Mouse (Mus musculus): ENCODE measurements around the gene Sars. TPM values are rescaled to one million over a fixed set of nuclear protein-coding genes. Genes with fewer than 3 reads are reported as not detected.
A peak's percentile ranks its signal among the peaks of the same experiment; 100 is the strongest.

The Sars gene
- polyA plus RNA-seq, 1 experiment: 228 TPM

DNA sequence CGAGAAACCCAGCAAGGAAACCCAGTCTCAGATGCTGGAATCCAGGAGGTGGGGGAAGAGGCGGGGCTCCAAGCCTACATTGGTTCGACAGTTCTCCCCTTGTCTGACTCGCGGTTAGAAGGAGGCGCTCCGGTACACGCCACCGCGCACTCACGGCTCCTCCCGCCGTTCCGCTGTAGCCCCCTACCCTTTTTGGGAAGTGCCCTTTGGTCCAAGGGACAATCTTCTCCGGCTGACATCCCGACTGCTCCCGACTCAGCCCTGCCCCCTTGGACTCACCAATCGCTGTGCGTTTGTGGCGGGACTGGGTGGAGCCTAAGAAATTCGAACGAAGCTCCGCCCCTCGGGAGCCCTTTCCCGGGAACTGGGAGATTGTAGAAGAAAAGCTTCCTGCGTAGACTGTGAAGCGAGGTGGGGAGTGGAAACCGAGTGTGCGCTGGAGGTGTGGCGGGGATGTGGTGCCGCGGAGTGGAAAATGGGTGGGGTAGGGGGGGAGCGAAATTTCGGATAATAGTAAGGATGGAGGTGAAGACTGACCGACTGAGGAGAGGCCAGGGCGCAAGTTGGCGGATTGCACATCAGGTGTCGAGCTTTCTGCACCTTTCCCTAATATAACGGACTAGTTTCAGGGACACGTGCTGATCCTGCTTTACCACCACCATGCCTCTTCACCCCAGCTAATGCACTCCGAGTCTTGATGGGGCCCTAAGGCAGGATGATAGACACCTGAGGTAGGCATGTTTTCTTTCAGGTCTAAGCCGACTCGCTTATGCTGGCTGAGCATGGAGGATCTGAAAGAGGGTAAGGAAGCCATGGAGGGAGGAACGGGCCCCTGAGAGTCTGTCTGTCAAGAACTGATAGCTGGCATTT is 61.3 kb downstream of the Sars start, which contains the start of gene Psrc1:
Psrc1 (plus strand) TSS at position 355 of the 870 bp plus-strand sequence.
- WGBS: 2% methylated on average over 44 of the region's 44 CpGs
- DNase-seq: peak; percentile 78 to 81
- H3K27ac ChIP-seq (ENCODE audit: insufficient read depth, low read length): no peak within 1 kb of the TSS

DNA sequence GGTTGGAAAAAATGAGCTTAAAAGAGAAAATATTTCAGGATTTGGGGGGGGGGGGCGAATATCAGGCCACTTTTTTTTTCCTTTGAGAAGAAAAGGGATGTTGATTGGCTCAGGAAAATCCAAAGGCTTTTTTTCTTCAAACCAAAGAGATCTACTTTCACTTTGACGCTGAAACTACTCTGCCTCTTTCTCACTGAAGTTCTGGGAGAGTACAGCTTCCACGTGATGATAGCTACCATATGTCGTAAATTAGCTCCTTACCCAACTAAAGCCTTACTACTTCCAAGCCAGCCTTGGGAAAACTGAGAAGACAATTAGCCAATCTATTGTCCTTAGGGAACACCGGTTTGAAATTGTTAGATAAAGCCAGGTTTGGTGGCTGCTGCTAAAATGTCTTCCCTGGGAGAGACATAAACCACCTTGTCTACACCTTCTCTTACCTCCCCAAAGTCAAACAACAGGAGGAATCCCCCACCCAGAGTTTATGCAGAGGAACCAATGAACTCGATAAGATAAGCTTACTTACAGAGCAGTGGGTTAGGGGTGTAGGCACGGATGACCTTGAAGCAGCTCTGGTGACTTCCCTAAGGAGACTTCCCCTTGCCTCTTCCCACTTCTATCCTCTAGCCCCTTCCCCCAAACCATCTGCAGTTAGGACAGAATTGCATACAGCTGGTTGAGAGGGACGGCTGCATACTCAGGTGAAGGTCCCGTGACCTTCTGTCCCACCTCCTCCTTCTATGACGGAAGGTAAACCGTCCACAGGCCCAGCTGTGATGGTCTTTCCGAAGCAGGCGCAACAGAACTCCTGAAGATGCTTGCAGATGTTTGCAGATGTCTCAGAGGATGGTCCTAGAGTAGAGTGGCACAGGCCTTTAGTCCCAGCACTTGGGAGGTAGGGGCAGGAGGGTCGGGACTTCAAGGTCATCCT is 62.8 kb downstream of the Sars start:
- WGBS: 88% methylated on average over 14 of the region's 14 CpGs
- Histone ChIP-seq H3K27ac (ENCODE audit: insufficient read depth, low read length) (no peak overlapping the region), H3K4me3 (replicated peaks; ENCODE audit: insufficient read depth, low read depth, low read length) (no peak overlapping the region), H3K27me3 (ENCODE audit: control insufficient read depth, insufficient read depth, low read length) (no peaks in the 10 kb centered on the region), H3K4me1 (ENCODE audit: control insufficient read depth, insufficient read depth, low read length) (peaks cover 5% of the 10 kb centered on the region)
- TF ChIP-seq CTCF (IDR thresholded peaks at IDR 0.05; ENCODE audit: borderline replicate concordance, insufficient read depth, low read depth, low read length): no peak
- TF ChIP-seq POLR2A (IDR thresholded peaks at IDR 0.05; ENCODE audit: borderline replicate concordance, insufficient read depth, low read length): no peak
- DNase-seq: no peak

More for the DNA sequence above, 61.3 kb downstream of the Sars start, which contains the start of gene Psrc1:
- Histone ChIP-seq H3K27me3 (ENCODE audit: control insufficient read depth, insufficient read depth, low read length) (no peaks in the 10 kb centered on the region), H3K4me3 (replicated peaks; ENCODE audit: insufficient read depth, low read depth, low read length) (peak within 1 kb of the TSS; percentile 74), H3K4me1 (ENCODE audit: control insufficient read depth, insufficient read depth, low read length) (peaks cover 5% of the 10 kb centered on the region)
- no peak for TF ChIP-seq CTCF (IDR thresholded peaks at IDR 0.05; ENCODE audit: borderline replicate concordance, insufficient read depth, low read depth, low read length)
- no peak for TF ChIP-seq POLR2A (IDR thresholded peaks at IDR 0.05; ENCODE audit: borderline replicate concordance, insufficient read depth, low read length)

DNA sequence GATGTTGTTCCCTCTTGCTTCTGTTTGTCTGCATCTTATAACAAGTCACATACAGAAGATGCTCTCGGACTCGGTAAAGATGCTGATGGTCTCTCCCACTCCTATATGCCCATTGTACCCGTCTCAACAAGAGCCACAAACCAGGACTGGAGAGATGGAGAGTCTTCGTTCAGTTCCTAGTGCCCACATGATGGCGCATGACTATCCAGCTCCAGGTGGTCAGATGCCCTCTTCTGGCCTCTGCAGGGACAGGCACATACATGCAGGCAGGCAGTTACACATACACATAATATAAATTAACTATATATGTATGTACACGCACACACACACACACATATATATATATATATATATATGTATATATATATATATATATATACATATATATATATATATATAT is 64.3 kb downstream of the Sars start:
- Histone ChIP-seq H3K4me1 (ENCODE audit: control insufficient read depth, insufficient read depth, low read length) (peaks cover 5% of the 10 kb centered on the region), H3K27me3 (ENCODE audit: control insufficient read depth, insufficient read depth, low read length) (no peaks in the 10 kb centered on the region), H3K27ac (ENCODE audit: insufficient read depth, low read length) (no peak overlapping the region), H3K4me3 (replicated peaks; ENCODE audit: insufficient read depth, low read depth, low read length) (no peak overlapping the region)
- DNase-seq: no peak
- WGBS: 78% methylated on average over 6 of the region's 6 CpGs
- TF ChIP-seq POLR2A (IDR thresholded peaks at IDR 0.05; ENCODE audit: borderline replicate concordance, insufficient read depth, low read length) (no peak), CTCF (IDR thresholded peaks at IDR 0.05; ENCODE audit: borderline replicate concordance, insufficient read depth, low read depth, low read length) (peak; percentile 39; the same call in 1 of the 2 replicates)

GRCm38 (mm10) chr3:108378875-108379663 is 65.9 kb downstream of the Sars start:
- H3K27me3 ChIP-seq (ENCODE audit: control insufficient read depth, insufficient read depth, low read length): no peaks in the 10 kb centered on the region
- DNase-seq: no peak
- no peak overlapping the region for H3K4me3 ChIP-seq (replicated peaks; ENCODE audit: insufficient read depth, low read depth, low read length)
- TF ChIP-seq CTCF (IDR thresholded peaks at IDR 0.05; ENCODE audit: borderline replicate concordance, insufficient read depth, low read depth, low read length) (no peak), POLR2A (IDR thresholded peaks at IDR 0.05; ENCODE audit: borderline replicate concordance, insufficient read depth, low read length) (no peak)
- peaks cover 4% of the 10 kb centered on the region for H3K4me1 ChIP-seq (ENCODE audit: control insufficient read depth, insufficient read depth, low read length)
- no peak overlapping the region for H3K27ac ChIP-seq (ENCODE audit: insufficient read depth, low read length)
- 47% methylated on average over 7 of the region's 7 CpGs for WGBS

Other genes starting within 250 kb of the Sars start
- 13.1 and 13.8 TPM in 2 replicates for gene Cyb561d1, start 244.0 kb downstream of the Sars start, polyA plus RNA-seq (2012; rRNA removed)
- gene Atxn7l2, start 234.3 kb downstream of the Sars start, polyA plus RNA-seq (2012; rRNA removed): 25.9 and 26.9 TPM in 2 replicates
- gene Sypl2, start 218.6 kb downstream of the Sars start, polyA plus RNA-seq (2012; rRNA removed): 2.4 TPM in 2 replicates
- 111 and 112 TPM in 2 replicates for gene Psma5, start 188.3 kb downstream of the Sars start, polyA plus RNA-seq (2012; rRNA removed)
- 88.7 and 94.4 TPM in 2 replicates for gene Sort1, start 161.1 kb downstream of the Sars start, polyA plus RNA-seq (2012; rRNA removed)
- gene Mybphl, start 80.3 kb downstream of the Sars start, polyA plus RNA-seq (2012; rRNA removed): 0.16 TPM in 1 of 2 replicates, not detected in the other
- 0.21 and 0.28 TPM in 2 replicates for gene Psrc1, start 61.4 kb downstream of the Sars start, polyA plus RNA-seq (2012; rRNA removed)
- gene Celsr2, start 29.7 kb downstream of the Sars start, polyA plus RNA-seq (2012; rRNA removed): 57.4 and 58.2 TPM in 2 replicates
- 0.75 and 1.5 TPM in 2 replicates for gene 1700013F07Rik, start 88.9 kb upstream of the Sars start, polyA plus RNA-seq (2012; rRNA removed)
- 5.4 and 5.8 TPM in 2 replicates for gene 5330417C22Rik, start 91.3 kb upstream of the Sars start, polyA plus RNA-seq (2012; rRNA removed)
- gene Tmem167b, start 117.3 kb upstream of the Sars start, polyA plus RNA-seq (2012; rRNA removed): 14.7 and 16.7 TPM in 2 replicates
- gene Taf13, start 126.5 kb upstream of the Sars start, polyA plus RNA-seq (2012; rRNA removed): 37.2 and 51.7 TPM in 2 replicates
- 48.2 and 51.6 TPM in 2 replicates for gene Wdr47, start 146.1 kb upstream of the Sars start, polyA plus RNA-seq (2012; rRNA removed)
- gene Clcc1, start 208.7 kb upstream of the Sars start, polyA plus RNA-seq (2012; rRNA removed): 47.2 and 52.2 TPM in 2 replicates

Measured in cerebellum, adult 2 months (tissue).